Comparison of ENCODE assay signal across 8 mouse cellular contexts in genomic region chr4:126130502-126130901, GRCm38 (mm10). TPM values are rescaled to one million over a fixed set of nuclear protein-coding genes. Genes with fewer than 3 reads are reported as not detected.
DNase-seq lines count a peak whose midpoint lies in the region; ATAC-seq and TF ChIP-seq lines count a peak whose summit lies in the region.

No protein-coding gene starts in this region.

- H3K9me3 ChIP-seq in forebrain, embryonic 15.5 days: no peaks in the 10 kb centered on the region
- H3K9me3 ChIP-seq in forebrain, embryonic 11.5 days (ENCODE audit: control insufficient read depth, low read length): no peaks in the 10 kb centered on the region
- H3K9me3 ChIP-seq in lung, postnatal 0 days (ENCODE audit: low read length): no peaks in the 10 kb centered on the region

- H3K27me3 ChIP-seq in forebrain, embryonic 15.5 days: no peaks in the 10 kb centered on the region
- no peaks in the 10 kb centered on the region for H3K27me3 ChIP-seq in forebrain, embryonic 11.5 days (ENCODE audit: control insufficient read depth, insufficient read depth, low read length)
- no peaks in the 10 kb centered on the region for H3K27me3 ChIP-seq in lung, postnatal 0 days (replicated peaks; ENCODE audit: insufficient read depth, low read length)

- 82% methylated on average over 11 of the region's 11 CpGs for WGBS in forebrain, embryonic 15.5 days
- WGBS in forebrain, embryonic 11.5 days: 76% methylated on average over 11 of the region's 11 CpGs
- 15% methylated on average over 11 of the region's 11 CpGs for WGBS in lung, postnatal 0 days

- peak; percentile 25; the same call in 1 of the 2 replicates for TF ChIP-seq EP300 in lung, postnatal 0 days (IDR thresholded peaks at IDR 0.05)

- H3K36me3 ChIP-seq in forebrain, embryonic 15.5 days: peaks cover 52% of the 10 kb centered on the region
- peaks cover 3% of the 10 kb centered on the region; the same call in 1 of the 2 replicates for H3K36me3 ChIP-seq in forebrain, embryonic 11.5 days (ENCODE audit: control insufficient read depth, insufficient read depth, low read length)
- peaks cover 17% of the 10 kb centered on the region for H3K36me3 ChIP-seq in lung, postnatal 0 days (ENCODE audit: insufficient read depth, low read length)

- no peak for ATAC-seq in forebrain, embryonic 15.5 days (replicated peaks)
- ATAC-seq in forebrain, embryonic 11.5 days (replicated peaks; ENCODE audit: low FRiP score): no peak
- peak; percentile 8 for ATAC-seq in lung, postnatal 0 days

- H3K4me1 ChIP-seq in forebrain, embryonic 15.5 days: peaks cover 19% of the 10 kb centered on the region
- 0 out of 2 replicates have a peak, but pooled peaks cover 2% of the 10 kb centered on the region for H3K4me1 ChIP-seq in forebrain, embryonic 11.5 days (replicated peaks; ENCODE audit: control insufficient read depth, insufficient read depth, low read length)
- peaks cover 40% of the 10 kb centered on the region for H3K4me1 ChIP-seq in lung, postnatal 0 days (ENCODE audit: insufficient read depth, low read depth, low read length)

- no peak overlapping the region for H3K4me2 ChIP-seq in forebrain, embryonic 15.5 days (replicated peaks)
- no peak overlapping the region for H3K4me2 ChIP-seq in forebrain, embryonic 11.5 days (ENCODE audit: low read depth, low read length, severe bottlenecking)
- 0 out of 2 replicates have a peak overlapping the region, but pooled peaks have one; percentile 3 for H3K4me2 ChIP-seq in lung, postnatal 0 days (replicated peaks; ENCODE audit: low read depth, low read length)

- H3K9ac ChIP-seq in forebrain, embryonic 15.5 days (replicated peaks): no peak overlapping the region
- no peak overlapping the region for H3K9ac ChIP-seq in forebrain, embryonic 11.5 days (ENCODE audit: low read length)
- no peak overlapping the region for H3K9ac ChIP-seq in lung, postnatal 0 days (replicated peaks; ENCODE audit: low read depth)

- H3K4me3 ChIP-seq in forebrain, embryonic 15.5 days: no peak overlapping the region
- H3K4me3 ChIP-seq in forebrain, embryonic 11.5 days (ENCODE audit: low read depth, low read length): no peak overlapping the region
- no peak overlapping the region for H3K4me3 ChIP-seq in lung, postnatal 0 days (ENCODE audit: low read depth, low read length)

- TF ChIP-seq CTCF in lung, postnatal 0 days (IDR thresholded peaks at IDR 0.05): no peak

- peak overlapping the region; percentile 5; the same call in 1 of the 2 replicates for H3K27ac ChIP-seq in forebrain, embryonic 15.5 days (replicated peaks)
- H3K27ac ChIP-seq in forebrain, embryonic 11.5 days (ENCODE audit: low read depth, low read length): no peak overlapping the region
- peak overlapping the region; percentile 94 for H3K27ac ChIP-seq in lung, postnatal 0 days (ENCODE audit: low read length)

- no peak for DNase-seq in forebrain, embryonic 11.5 days (ENCODE audit: low spot score)
- DNase-seq in embryo, embryonic 10.5 days (ENCODE audit: low spot score): peak; percentile 36
- DNase-seq in kidney, adult 9 months: peak; percentile 54
- peak; percentile 70 for DNase-seq in lung, postnatal 0 days (ENCODE audit: low spot score)
- no peak for DNase-seq in testis, postnatal 10 days (ENCODE audit: low spot score)
- no peak for DNase-seq in right cerebral cortex, postnatal 14 days
- no peak for DNase-seq in layer of hippocampus, adult 9-11 months

RNA-seq across cellular contexts. Expression of gene Eva1b, which starts 17.0 kb away (rescaled TPM):
- polyA plus RNA-seq in forebrain, embryonic 15.5 days (2015; fragmentation: Nextera tagmentation; extraction: Ambion mirVana): 9.2 and 10.1 TPM in 2 replicates
- 18.6 and 19.0 TPM in 2 replicates for polyA plus RNA-seq in forebrain, embryonic 11.5 days (2014; fragmentation: Nextera tagmentation; extraction: Ambion mirVana)
- polyA plus RNA-seq in lung, postnatal 0 days (2015; fragmentation: Nextera tagmentation; extraction: Ambion mirVana): 151 TPM in 2 replicates

RNA-seq across cellular contexts. Expression of gene Stk40, which starts 26.7 kb away (rescaled TPM):
- 35.3 and 35.4 TPM in 2 replicates for polyA plus RNA-seq in forebrain, embryonic 15.5 days (2015; fragmentation: Nextera tagmentation; extraction: Ambion mirVana)
- 37.4 and 37.5 TPM in 2 replicates for polyA plus RNA-seq in forebrain, embryonic 11.5 days (2014; fragmentation: Nextera tagmentation; extraction: Ambion mirVana)
- 26.7 and 30.6 TPM in 2 replicates for polyA plus RNA-seq in lung, postnatal 0 days (2015; fragmentation: Nextera tagmentation; extraction: Ambion mirVana)

RNA-seq across cellular contexts. Expression of gene Sh3d21, which starts 32.8 kb away (rescaled TPM):
- 0.86 and 0.88 TPM in 2 replicates for polyA plus RNA-seq in forebrain, embryonic 15.5 days (2015; fragmentation: Nextera tagmentation; extraction: Ambion mirVana)
- polyA plus RNA-seq in forebrain, embryonic 11.5 days (2014; fragmentation: Nextera tagmentation; extraction: Ambion mirVana): 1.6 TPM in 2 replicates
- 23.3 and 30.7 TPM in 2 replicates for polyA plus RNA-seq in lung, postnatal 0 days (2015; fragmentation: Nextera tagmentation; extraction: Ambion mirVana)

RNA-seq across cellular contexts. Expression of gene Lsm10, which starts 34.1 kb away (rescaled TPM):
- polyA plus RNA-seq in forebrain, embryonic 15.5 days (2015; fragmentation: Nextera tagmentation; extraction: Ambion mirVana): 58.9 and 63.8 TPM in 2 replicates
- 43.0 and 44.4 TPM in 2 replicates for polyA plus RNA-seq in forebrain, embryonic 11.5 days (2014; fragmentation: Nextera tagmentation; extraction: Ambion mirVana)
- polyA plus RNA-seq in lung, postnatal 0 days (2015; fragmentation: Nextera tagmentation; extraction: Ambion mirVana): 62.2 and 64.1 TPM in 2 replicates

Comparison
In these comparisons a context has a peak if more than half of its experiments do, and no peak if none do; other contexts are left out.
1. DNase-seq: peak in embryo, embryonic 10.5 days (single experiment), kidney, adult 9 months (single experiment) and lung, postnatal 0 days (single experiment); none in forebrain, embryonic 11.5 days (single experiment), testis, postnatal 10 days (single experiment), right cerebral cortex, postnatal 14 days (single experiment) and layer of hippocampus, adult 9-11 months (single experiment).